Mouse (Mus musculus): ENCODE data around the gene Trak2. TPM values are rescaled to one million over a fixed set of nuclear protein-coding genes. Genes with fewer than 3 reads are reported as not detected.
"Not testable (repeated sequence)": the region's sequence is repeated elsewhere in the genome, so short reads cannot be mapped to it uniquely, and the experiment has no call there.

Gene Trak2
- polyA plus RNA-seq, 1 experiment from 2014 or later, result 11.0 TPM

DNA sequence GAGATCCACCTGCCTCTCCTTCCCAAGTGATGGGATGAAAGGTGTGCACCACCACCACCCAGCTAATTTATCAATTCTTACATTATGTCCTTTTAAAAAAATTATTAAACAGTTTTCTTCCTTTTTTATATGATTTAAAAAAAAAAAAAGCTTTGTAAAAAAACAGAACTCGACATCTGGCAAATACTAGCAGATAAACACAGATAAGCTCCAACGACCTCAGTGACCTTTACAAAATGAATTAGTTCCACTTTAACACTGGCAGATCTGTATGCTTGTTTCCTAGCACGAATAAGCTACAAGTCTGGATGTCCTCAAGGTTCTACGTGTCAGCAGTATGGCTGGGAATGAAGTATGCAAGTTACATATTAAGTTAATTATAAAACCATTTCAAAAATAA, 5.7 kb downstream of the Trak2 start:
- Histone ChIP-seq H3K9ac (no peak overlapping the region), H3K4me2 (replicated peaks) (no peak overlapping the region), H3K9me3 (replicated peaks) (no peaks in the 10 kb centered on the region), H3K27me3 (no peaks in the 10 kb centered on the region), H3K27ac (replicated peaks) (no peak overlapping the region), H3K36me3 (no peaks in the 10 kb centered on the region), H3K4me3 (replicated peaks) (no peak overlapping the region), H3K4me1 (peaks cover 16% of the 10 kb centered on the region)
- no peak for ATAC-seq (ENCODE audit: insufficient number of reproducible peaks, low FRiP score, low TSS enrichment, low read depth)
- WGBS, result 28% methylated on average over 4 of the region's 4 CpGs

DNA sequence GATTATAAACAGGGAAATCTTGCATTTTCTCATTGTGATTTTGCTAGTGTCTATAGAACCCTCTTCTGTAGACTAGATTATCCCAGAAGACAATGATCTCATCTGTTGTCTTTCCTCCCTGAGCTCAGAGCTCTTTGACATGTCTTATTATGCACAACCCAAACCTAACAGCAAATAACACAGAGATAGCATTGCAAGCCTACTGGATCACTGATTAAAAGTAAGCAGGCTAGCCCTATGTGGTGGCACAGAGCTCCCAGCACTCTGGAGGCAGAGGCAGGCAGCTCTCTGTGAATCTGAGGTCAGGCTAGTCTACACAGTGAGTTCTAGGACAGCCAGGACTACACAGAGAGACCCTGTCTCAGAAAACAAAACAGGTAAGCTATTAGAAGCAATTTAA, 10.4 kb downstream of the Trak2 start:
- Histone ChIP-seq H3K4me3 (replicated peaks) (no peak overlapping the region), H3K27me3 (no peaks in the 10 kb centered on the region), H3K9ac (no peak overlapping the region), H3K36me3 (no peaks in the 10 kb centered on the region), H3K27ac (replicated peaks) (no peak overlapping the region), H3K9me3 (replicated peaks) (no peaks in the 10 kb centered on the region), H3K4me2 (replicated peaks) (no peak overlapping the region), H3K4me1 (peaks cover 8% of the 10 kb centered on the region; the same call in 1 of the 2 replicates)
- ATAC-seq (ENCODE audit: insufficient number of reproducible peaks, low FRiP score, low TSS enrichment, low read depth), result no peak

DNA sequence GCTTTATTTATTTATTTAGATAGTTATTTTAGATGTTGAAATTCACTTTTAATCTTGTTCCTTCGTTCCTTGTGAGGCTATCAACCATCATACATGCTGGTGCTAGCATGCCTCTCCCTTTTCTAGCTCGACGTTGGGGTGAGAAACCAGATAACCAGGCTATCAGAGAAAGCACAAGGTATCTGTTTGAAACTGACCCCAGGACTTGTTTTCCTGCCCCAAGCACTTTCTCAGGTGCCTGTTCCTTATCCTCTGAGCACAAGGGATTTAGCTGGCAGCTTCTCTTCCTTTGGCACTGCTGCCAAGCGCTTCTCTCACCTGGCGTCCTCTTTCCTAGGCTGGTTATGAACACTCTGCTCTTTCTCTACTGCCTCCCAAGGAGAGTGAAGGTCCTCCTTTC, 10.8 kb downstream of the Trak2 start:
- WGBS, result 74% methylated on average over 5 of the region's 5 CpGs
- ATAC-seq (ENCODE audit: insufficient number of reproducible peaks, low FRiP score, low TSS enrichment, low read depth), result no peak
- H3K4me3 ChIP-seq (replicated peaks), result no peak overlapping the region

DNA sequence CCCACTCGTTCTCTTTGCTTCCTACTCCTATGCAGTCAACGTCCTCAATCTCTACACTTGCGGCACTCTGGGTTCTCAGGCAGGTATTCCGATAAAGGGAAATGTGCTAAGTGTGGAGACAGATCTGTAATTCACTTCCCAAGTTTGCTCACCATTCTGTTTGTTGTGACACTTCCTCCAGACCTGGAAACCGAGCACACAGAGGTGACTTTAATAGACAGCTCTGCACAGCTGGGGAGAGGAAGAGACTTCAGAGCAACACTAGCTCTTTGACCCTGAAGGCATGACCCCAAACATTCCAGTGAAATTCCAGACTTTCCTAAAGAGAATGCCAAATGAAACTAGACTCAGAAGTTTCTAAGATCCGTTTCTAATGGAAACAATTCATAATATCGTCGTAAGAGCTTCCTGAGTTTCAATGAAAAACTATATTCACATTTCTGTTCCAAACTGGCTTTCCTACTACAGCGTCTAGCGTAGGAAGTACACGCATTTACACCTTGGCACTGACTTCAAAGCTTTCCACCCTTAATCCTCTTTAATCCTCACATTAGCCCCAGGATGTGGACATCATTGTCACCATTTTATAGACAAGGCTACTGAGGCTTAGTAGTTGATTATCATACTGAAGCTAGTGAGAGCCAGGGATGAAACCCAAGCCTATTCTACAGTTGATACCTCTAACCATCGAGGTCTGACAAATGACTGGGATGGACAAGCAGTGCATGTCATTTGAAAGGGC, 11.9 kb downstream of the Trak2 start:
- H3K36me3 ChIP-seq, result no peaks in the 10 kb centered on the region
- H3K4me1 ChIP-seq, result peaks cover 12% of the 10 kb centered on the region; the same call in 1 of the 2 replicates
- H3K4me2 ChIP-seq (replicated peaks), result no peak overlapping the region
- ATAC-seq (ENCODE audit: insufficient number of reproducible peaks, low FRiP score, low TSS enrichment, low read depth), result no peak
- 18% methylated on average over 12 of the region's 12 CpGs for whole genome bisulfite sequencing
- no peak overlapping the region for H3K4me3 ChIP-seq (replicated peaks)
- no peaks in the 10 kb centered on the region for H3K27me3 ChIP-seq
- H3K27ac ChIP-seq (replicated peaks), result no peak overlapping the region
- no peaks in the 10 kb centered on the region for H3K9me3 ChIP-seq (replicated peaks)
- H3K9ac ChIP-seq, result no peak overlapping the region

More for the DNA sequence above, 10.8 kb downstream of the Trak2 start:
- peaks cover 8% of the 10 kb centered on the region; the same call in 1 of the 2 replicates for H3K4me1 ChIP-seq
- no peaks in the 10 kb centered on the region for H3K36me3 ChIP-seq
- H3K4me2 ChIP-seq (replicated peaks), result no peak overlapping the region
- no peak overlapping the region for H3K27ac ChIP-seq (replicated peaks)
- H3K9me3 ChIP-seq (replicated peaks), result no peaks in the 10 kb centered on the region
- H3K27me3 ChIP-seq, result no peaks in the 10 kb centered on the region
- no peak overlapping the region for H3K9ac ChIP-seq

GRCm38 (mm10) chr1:58959682-58960081, 13.5 kb downstream of the Trak2 start:
- Histone ChIP-seq H3K27ac (replicated peaks) (no peak overlapping the region), H3K27me3 (no peaks in the 10 kb centered on the region), H3K4me3 (replicated peaks) (no peak overlapping the region), H3K9ac (no peak overlapping the region), H3K4me2 (replicated peaks) (no peak overlapping the region), H3K9me3 (replicated peaks) (no peaks in the 10 kb centered on the region), H3K4me1 (peaks cover 15% of the 10 kb centered on the region; the same call in 1 of the 2 replicates), H3K36me3 (no peaks in the 10 kb centered on the region)
- ATAC-seq (ENCODE audit: insufficient number of reproducible peaks, low FRiP score, low TSS enrichment, low read depth), result no peak
- 75% methylated on average over 2 of the region's 2 CpGs for WGBS

GRCm38 (mm10) chr1:58958789-58959526, 14.3 kb downstream of the Trak2 start:
- not testable (repeated sequence) for H3K27ac ChIP-seq (replicated peaks); H3K4me3 ChIP-seq (replicated peaks); H3K9ac ChIP-seq; H3K27me3 ChIP-seq; ATAC-seq (ENCODE audit: insufficient number of reproducible peaks, low FRiP score, low TSS enrichment, low read depth); H3K4me2 ChIP-seq (replicated peaks); H3K9me3 ChIP-seq (replicated peaks); H3K36me3 ChIP-seq
- WGBS, result 75% methylated on average over 16 of the region's 16 CpGs
- H3K4me1 ChIP-seq, result peaks cover 17% of the 10 kb centered on the region; the same call in 1 of the 2 replicates

DNA sequence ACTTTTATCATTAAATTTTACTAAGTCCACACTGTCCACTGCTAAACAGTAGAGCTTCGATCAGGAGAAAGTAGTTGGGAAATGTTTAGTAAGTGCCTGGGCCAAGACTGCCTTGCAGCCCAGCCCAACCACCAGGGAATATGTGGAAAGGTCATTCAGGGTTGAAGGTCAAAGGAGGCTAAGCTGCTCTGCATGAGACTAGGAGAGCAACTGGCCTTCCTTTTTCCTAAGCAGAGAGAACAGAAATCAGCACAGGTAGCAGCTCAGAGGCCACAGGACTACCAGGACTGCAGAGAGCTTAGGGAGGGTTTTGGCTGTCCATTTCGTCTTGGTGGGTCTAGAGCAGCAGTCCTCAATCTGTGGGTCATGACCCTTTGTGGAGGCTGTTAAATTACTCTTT, 15.3 kb downstream of the Trak2 start:
- Histone ChIP-seq H3K9ac (no peak overlapping the region), H3K4me1 (peaks cover 27% of the 10 kb centered on the region), H3K9me3 (replicated peaks) (no peaks in the 10 kb centered on the region), H3K4me3 (replicated peaks) (no peak overlapping the region), H3K27ac (replicated peaks) (no peak overlapping the region), H3K36me3 (no peaks in the 10 kb centered on the region), H3K4me2 (replicated peaks) (no peak overlapping the region), H3K27me3 (no peaks in the 10 kb centered on the region)
- no peak for ATAC-seq (ENCODE audit: insufficient number of reproducible peaks, low FRiP score, low TSS enrichment, low read depth)
- 40% methylated on average over 2 of the region's 2 CpGs for WGBS

DNA sequence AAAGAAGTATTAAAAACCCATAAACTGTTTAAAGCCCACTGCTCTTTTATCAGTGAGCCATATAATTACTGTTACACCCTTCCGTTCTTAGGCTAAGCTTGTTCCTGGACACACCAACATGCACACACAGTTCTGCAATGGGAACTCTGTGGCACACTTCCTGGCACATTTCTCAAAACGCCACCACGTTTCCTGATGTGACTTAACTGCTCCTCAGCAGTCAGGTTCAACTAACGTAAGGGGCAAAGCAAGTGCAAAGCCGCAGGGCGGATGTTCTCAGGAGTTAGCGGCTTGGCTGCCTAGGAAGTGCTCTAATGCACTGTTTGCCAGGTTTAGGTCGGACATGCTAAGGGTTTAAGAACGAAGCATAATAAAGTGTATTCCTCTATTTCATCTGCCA, 17.0 kb downstream of the Trak2 start:
- Histone ChIP-seq H3K36me3 (no peaks in the 10 kb centered on the region), H3K9me3 (replicated peaks) (no peaks in the 10 kb centered on the region), H3K9ac (no peak overlapping the region), H3K27ac (replicated peaks) (no peak overlapping the region), H3K4me3 (replicated peaks) (no peak overlapping the region), H3K4me1 (peaks cover 38% of the 10 kb centered on the region), H3K4me2 (replicated peaks) (no peak overlapping the region), H3K27me3 (no peaks in the 10 kb centered on the region)
- WGBS, result 67% methylated on average over 9 of the region's 9 CpGs
- no peak for ATAC-seq (ENCODE audit: insufficient number of reproducible peaks, low FRiP score, low TSS enrichment, low read depth)

DNA sequence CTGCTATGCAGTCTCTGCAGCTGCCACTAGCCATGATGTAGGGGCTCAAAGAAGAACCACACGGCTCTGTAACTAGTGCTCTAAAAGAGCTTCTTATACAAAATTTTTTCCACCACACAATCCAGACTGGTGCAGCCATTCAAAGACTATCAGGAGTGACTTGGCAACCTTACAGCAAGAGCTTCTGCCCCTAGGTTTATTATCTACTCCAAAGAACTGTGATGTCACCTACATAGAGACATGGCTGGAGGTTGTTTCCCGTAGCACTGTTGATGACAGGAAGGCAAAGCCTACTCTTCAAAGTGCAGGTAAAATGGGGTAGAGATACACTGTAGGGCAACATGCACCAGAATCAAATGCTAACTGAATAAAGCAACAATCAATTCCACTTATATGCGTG, 17.5 kb downstream of the Trak2 start:
- H3K4me2 ChIP-seq (replicated peaks), result no peak overlapping the region
- 69% methylated on average over 3 of the region's 3 CpGs for WGBS
- no peak for ATAC-seq (ENCODE audit: insufficient number of reproducible peaks, low FRiP score, low TSS enrichment, low read depth)
- H3K27ac ChIP-seq (replicated peaks), result no peak overlapping the region
- no peaks in the 10 kb centered on the region for H3K27me3 ChIP-seq
- H3K9ac ChIP-seq, result no peak overlapping the region
- no peaks in the 10 kb centered on the region for H3K9me3 ChIP-seq (replicated peaks)
- no peaks in the 10 kb centered on the region for H3K36me3 ChIP-seq
- H3K4me1 ChIP-seq, result peaks cover 43% of the 10 kb centered on the region
- H3K4me3 ChIP-seq (replicated peaks), result no peak overlapping the region

GRCm38 (mm10) chr1:58954578-58955410, 18.4 kb downstream of the Trak2 start:
- H3K4me1 ChIP-seq, result peaks cover 46% of the 10 kb centered on the region
- no peak overlapping the region for H3K9ac ChIP-seq

More at GRCm38 (mm10) chr1:58954578-58955410, 18.4 kb downstream of the Trak2 start:
- no peak overlapping the region for H3K4me3 ChIP-seq (replicated peaks)
- no peaks in the 10 kb centered on the region for H3K9me3 ChIP-seq (replicated peaks)
- H3K36me3 ChIP-seq, result no peaks in the 10 kb centered on the region
- no peaks in the 10 kb centered on the region for H3K27me3 ChIP-seq
- ATAC-seq (ENCODE audit: insufficient number of reproducible peaks, low FRiP score, low TSS enrichment, low read depth), result no peak
- 80% methylated on average over 8 of the region's 8 CpGs for WGBS
- no peak overlapping the region for H3K4me2 ChIP-seq (replicated peaks)
- no peak overlapping the region for H3K27ac ChIP-seq (replicated peaks)
